ENCODE assay signal across 9 mouse cellular contexts in the genomic region with DNA sequence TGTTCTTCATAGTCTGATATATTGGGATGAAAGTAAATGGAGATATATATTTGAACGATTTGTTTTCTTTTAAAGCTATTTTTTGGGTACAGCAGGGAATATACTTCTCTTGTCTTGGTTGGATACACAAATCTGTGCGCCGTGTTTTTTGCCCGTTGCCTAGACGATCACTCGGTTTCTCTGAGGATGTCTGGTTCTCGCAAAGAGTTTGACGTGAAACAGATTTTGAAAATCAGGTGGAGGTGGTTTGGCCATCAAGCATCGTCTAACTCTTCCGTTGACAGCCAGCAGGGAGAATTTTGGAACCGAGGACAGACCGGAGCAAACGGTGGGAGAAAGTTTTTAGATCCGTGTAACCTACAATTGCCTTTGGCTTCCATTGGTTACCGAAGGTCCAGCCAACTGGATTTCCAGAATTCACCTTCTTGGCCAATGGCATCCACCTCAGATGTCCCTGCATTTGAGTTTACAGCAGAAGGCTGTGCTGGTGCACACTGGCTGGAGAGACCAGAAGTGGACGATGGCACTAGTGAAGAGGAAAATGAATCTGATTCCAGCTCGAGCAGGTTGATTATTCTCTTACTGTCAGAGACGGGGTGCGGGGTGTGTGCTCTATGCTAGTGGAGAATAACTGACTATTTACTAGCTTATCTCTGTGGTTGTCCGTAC. TPM values are rescaled to one million over a fixed set of nuclear protein-coding genes. Genes with fewer than 3 reads are reported as not detected.
DNase-seq lines count a peak whose midpoint lies in the region; ATAC-seq lines count a peak whose summit lies in the region.
"Had no signal": no experiment of that assay in that cellular context is flagged by ENCODE, and none has a peak within 500 bp of the region (broad histone marks: within the 10 kb centered on the region; RNA-seq: fewer than 3 reads in every experiment).

No protein-coding gene starts in this region.

- H3K4me1 ChIP-seq in lung, embryonic 16.5 days (replicated peaks; ENCODE audit: control insufficient read depth, insufficient read depth, low read length): peaks cover 7% of the 10 kb centered on the region; the same call in 1 of the 2 replicates
- 0 out of 2 replicates have a peak, but pooled peaks cover 4% of the 10 kb centered on the region for H3K4me1 ChIP-seq in embryonic facial prominence, embryonic 14.5 days (ENCODE audit: control insufficient read depth, insufficient read depth, low read length)
- peaks cover 3% of the 10 kb centered on the region; the same call in 1 of the 2 replicates for H3K4me1 ChIP-seq in intestine, embryonic 16.5 days (ENCODE audit: control insufficient read depth, insufficient read depth, low read length)
- peaks cover 5% of the 10 kb centered on the region; the same call in 1 of the 2 replicates for H3K4me1 ChIP-seq in midbrain, embryonic 11.5 days (ENCODE audit: control insufficient read depth, insufficient read depth, low read length)

- 28% methylated on average over 20 of the region's 20 CpGs for WGBS in lung, embryonic 16.5 days
- 17% methylated on average over 20 of the region's 20 CpGs for WGBS in embryonic facial prominence, embryonic 14.5 days
- 19% methylated on average over 20 of the region's 20 CpGs for WGBS in intestine, embryonic 16.5 days
- WGBS in midbrain, embryonic 11.5 days: 12% methylated on average over 20 of the region's 20 CpGs

- no peaks in the 10 kb centered on the region for H3K27me3 ChIP-seq in lung, embryonic 16.5 days (ENCODE audit: control insufficient read depth, insufficient read depth, low read depth, low read length)
- H3K27me3 ChIP-seq in embryonic facial prominence, embryonic 14.5 days (replicated peaks; ENCODE audit: control insufficient read depth, insufficient read depth, low read length): no peaks in the 10 kb centered on the region
- H3K27me3 ChIP-seq in intestine, embryonic 16.5 days (replicated peaks; ENCODE audit: control insufficient read depth, insufficient read depth, low read length): no peaks in the 10 kb centered on the region
- H3K27me3 ChIP-seq in midbrain, embryonic 11.5 days (ENCODE audit: control insufficient read depth, insufficient read depth, low read length): no peaks in the 10 kb centered on the region
- H3K27me3 ChIP-seq: megakaryocyte, embryonic 14.5 days had no signal

- no peaks in the 10 kb centered on the region for H3K36me3 ChIP-seq in lung, embryonic 16.5 days (ENCODE audit: control insufficient read depth, insufficient read depth, low read length)
- no peaks in the 10 kb centered on the region for H3K36me3 ChIP-seq in embryonic facial prominence, embryonic 14.5 days (ENCODE audit: control insufficient read depth, insufficient read depth, low read length)
- H3K36me3 ChIP-seq in intestine, embryonic 16.5 days (ENCODE audit: control insufficient read depth, insufficient read depth, low read length): no peaks in the 10 kb centered on the region
- H3K36me3 ChIP-seq in midbrain, embryonic 11.5 days (ENCODE audit: control insufficient read depth, insufficient read depth, low read length): no peaks in the 10 kb centered on the region

- DNase-seq in lung, postnatal 4 days: no peak
- DNase-seq in embryonic facial prominence, embryonic 14.5 days (ENCODE audit: low spot score): peak; percentile 8
- peak; percentile 95 for DNase-seq in midbrain, embryonic 11.5 days (ENCODE audit: low spot score, missing footprints)
- no peak for DNase-seq in testis, postnatal 14 days (ENCODE audit: low spot score)

- peak overlapping the region; percentile 58 for H3K4me2 ChIP-seq in lung, embryonic 16.5 days (ENCODE audit: low read depth, low read length)
- peak overlapping the region; percentile 70 for H3K4me2 ChIP-seq in embryonic facial prominence, embryonic 14.5 days (ENCODE audit: low read depth, low read length)
- peak overlapping the region; percentile 75 for H3K4me2 ChIP-seq in intestine, embryonic 16.5 days (ENCODE audit: low read depth, low read length)
- H3K4me2 ChIP-seq in midbrain, embryonic 11.5 days: peak overlapping the region; percentile 74

- no peak overlapping the region for H3K27ac ChIP-seq in lung, embryonic 16.5 days (ENCODE audit: low read length)
- peak overlapping the region; percentile 39; the same call in 1 of the 2 replicates for H3K27ac ChIP-seq in embryonic facial prominence, embryonic 14.5 days (replicated peaks; ENCODE audit: low read depth, low read length)
- no peak overlapping the region for H3K27ac ChIP-seq in intestine, embryonic 16.5 days (ENCODE audit: low read length)
- H3K27ac ChIP-seq in midbrain, embryonic 11.5 days (ENCODE audit: low read depth, low read length): peak overlapping the region; percentile 62

- no peaks in the 10 kb centered on the region for H3K9me3 ChIP-seq in lung, embryonic 16.5 days (ENCODE audit: control insufficient read depth, low read length)
- H3K9me3 ChIP-seq in embryonic facial prominence, embryonic 14.5 days (ENCODE audit: control insufficient read depth, low read length): no peaks in the 10 kb centered on the region
- no peaks in the 10 kb centered on the region for H3K9me3 ChIP-seq in intestine, embryonic 16.5 days (ENCODE audit: control insufficient read depth, low read length)
- H3K9me3 ChIP-seq in midbrain, embryonic 11.5 days (ENCODE audit: control insufficient read depth, low read length): no peaks in the 10 kb centered on the region

- peak overlapping the region; percentile 37 for H3K4me3 ChIP-seq in lung, embryonic 16.5 days (ENCODE audit: low read length)
- peak overlapping the region; percentile 42 for H3K4me3 ChIP-seq in embryonic facial prominence, embryonic 14.5 days (ENCODE audit: low read depth, low read length)
- peak overlapping the region; percentile 41 for H3K4me3 ChIP-seq in intestine, embryonic 16.5 days (ENCODE audit: low read length)
- peak overlapping the region; percentile 49 for H3K4me3 ChIP-seq in midbrain, embryonic 11.5 days (ENCODE audit: low read depth, low read length)
- H3K4me3 ChIP-seq: megakaryocyte, embryonic 14.5 days had no signal

- no peak for ATAC-seq in lung, embryonic 16.5 days (ENCODE audit: low read depth)
- ATAC-seq in embryonic facial prominence, embryonic 14.5 days (ENCODE audit: low read depth): 0 out of 2 replicates have a peak, but pooled peaks have one; percentile 7
- ATAC-seq in intestine, embryonic 16.5 days: no peak
- peak; percentile 23; the same call in 1 of the 2 replicates for ATAC-seq in midbrain, embryonic 11.5 days (ENCODE audit: low FRiP score)
- no peak for ATAC-seq in erythroblast, adult 5-6 weeks (replicated peaks; ENCODE audit: low FRiP score, poor library complexity, severe bottlenecking)
- no peak for ATAC-seq in megakaryocyte, adult 5-6 weeks (ENCODE audit: poor library complexity, severe bottlenecking)

- H3K9ac ChIP-seq in lung, embryonic 16.5 days (ENCODE audit: low read length): peak overlapping the region; percentile 50
- H3K9ac ChIP-seq in embryonic facial prominence, embryonic 14.5 days (ENCODE audit: low read depth, low read length): peak overlapping the region; percentile 62
- H3K9ac ChIP-seq in intestine, embryonic 16.5 days (ENCODE audit: low read depth, low read length): peak overlapping the region; percentile 55
- H3K9ac ChIP-seq in midbrain, embryonic 11.5 days (ENCODE audit: low read length): peak overlapping the region; percentile 60

RNA-seq across cellular contexts. Expression of a gene that starts 24.0 kb away (rescaled TPM):
- 19.7 and 24.9 TPM in 2 replicates for polyA plus RNA-seq in lung, embryonic 16.5 days (2015; fragmentation: Nextera tagmentation; extraction: Ambion mirVana)
- 25.0 and 26.3 TPM in 2 replicates for polyA plus RNA-seq in embryonic facial prominence, embryonic 14.5 days (2014; fragmentation: Nextera tagmentation; extraction: Ambion mirVana)
- 4.0 and 8.3 TPM in 2 replicates for polyA plus RNA-seq in intestine, embryonic 16.5 days (2015; fragmentation: Nextera tagmentation; extraction: Ambion mirVana)
- polyA plus RNA-seq in midbrain, embryonic 11.5 days (2014; fragmentation: Nextera tagmentation; extraction: Ambion mirVana): 18.7 and 20.6 TPM in 2 replicates
- total RNA-seq in erythroblast, adult 5-6 weeks (2015; ENCODE audit: low replicate concordance): 13.6 and 31.1 TPM in 2 replicates
- 12.9 and 14.5 TPM in 2 replicates for total RNA-seq in erythroblast, adult 5-6 weeks (2017; ENCODE audit: low replicate concordance)
- total RNA-seq in megakaryocyte, adult 5-6 weeks (2015): 63.3 and 74.9 TPM in 2 replicates
- 47.5 and 50.7 TPM in 2 replicates for total RNA-seq in megakaryocyte, adult 5-6 weeks (2017)

RNA-seq across cellular contexts. Expression of a gene that starts 39.4 kb away (rescaled TPM):
- polyA plus RNA-seq in lung, embryonic 16.5 days (2015; fragmentation: Nextera tagmentation; extraction: Ambion mirVana): 0.55 and 0.77 TPM in 2 replicates
- polyA plus RNA-seq in embryonic facial prominence, embryonic 14.5 days (2014; fragmentation: Nextera tagmentation; extraction: Ambion mirVana): 0.30 and 0.45 TPM in 2 replicates
- polyA plus RNA-seq in intestine, embryonic 16.5 days (2015; fragmentation: Nextera tagmentation; extraction: Ambion mirVana): 1.5 and 2.1 TPM in 2 replicates
- polyA plus RNA-seq in midbrain, embryonic 11.5 days (2014; fragmentation: Nextera tagmentation; extraction: Ambion mirVana): 0.19 TPM in 1 of 2 replicates, not detected in the other
- 1.7 and 2.5 TPM in 2 replicates for total RNA-seq in erythroblast, adult 5-6 weeks (2015; ENCODE audit: low replicate concordance)
- total RNA-seq in erythroblast, adult 5-6 weeks (2017; ENCODE audit: low replicate concordance): 3.6 and 5.3 TPM in 2 replicates
- total RNA-seq in megakaryocyte, adult 5-6 weeks (2015): 34.8 and 37.4 TPM in 2 replicates
- 54.5 and 54.9 TPM in 2 replicates for total RNA-seq in megakaryocyte, adult 5-6 weeks (2017)

Comparison
In these comparisons a context has a peak if more than half of its experiments do, and no peak if none do; other contexts are left out.
1. ATAC-seq: peak in embryonic facial prominence, embryonic 14.5 days (single experiment) and midbrain, embryonic 11.5 days (single experiment); none in lung, embryonic 16.5 days (single experiment), intestine, embryonic 16.5 days (single experiment), erythroblast, adult 5-6 weeks (single experiment) and megakaryocyte, adult 5-6 weeks (single experiment).
2. H3K27ac ChIP-seq: peak in embryonic facial prominence, embryonic 14.5 days (single experiment) and midbrain, embryonic 11.5 days (single experiment); none in lung, embryonic 16.5 days (single experiment) and intestine, embryonic 16.5 days (single experiment).
3. DNase-seq: peak in embryonic facial prominence, embryonic 14.5 days (single experiment) and midbrain, embryonic 11.5 days (single experiment); none in lung, postnatal 4 days (0 of 2) and testis, postnatal 14 days (single experiment).
4. Peak in every context shown above with its lines, with median percentiles within 50 percentile points of each other: H3K4me2 ChIP-seq, H3K4me3 ChIP-seq and H3K9ac ChIP-seq.